Mouse (Mus musculus): ENCODE results near the gene Ing1. TPM values are rescaled to one million over a fixed set of nuclear protein-coding genes. Genes with fewer than 3 reads are reported as not detected.

Gene Ing1
- 36.7 and 40.3 TPM in 2 replicates for polyA plus RNA-seq (2014; fragmentation: Nextera tagmentation; extraction: Ambion mirVana)

DNA sequence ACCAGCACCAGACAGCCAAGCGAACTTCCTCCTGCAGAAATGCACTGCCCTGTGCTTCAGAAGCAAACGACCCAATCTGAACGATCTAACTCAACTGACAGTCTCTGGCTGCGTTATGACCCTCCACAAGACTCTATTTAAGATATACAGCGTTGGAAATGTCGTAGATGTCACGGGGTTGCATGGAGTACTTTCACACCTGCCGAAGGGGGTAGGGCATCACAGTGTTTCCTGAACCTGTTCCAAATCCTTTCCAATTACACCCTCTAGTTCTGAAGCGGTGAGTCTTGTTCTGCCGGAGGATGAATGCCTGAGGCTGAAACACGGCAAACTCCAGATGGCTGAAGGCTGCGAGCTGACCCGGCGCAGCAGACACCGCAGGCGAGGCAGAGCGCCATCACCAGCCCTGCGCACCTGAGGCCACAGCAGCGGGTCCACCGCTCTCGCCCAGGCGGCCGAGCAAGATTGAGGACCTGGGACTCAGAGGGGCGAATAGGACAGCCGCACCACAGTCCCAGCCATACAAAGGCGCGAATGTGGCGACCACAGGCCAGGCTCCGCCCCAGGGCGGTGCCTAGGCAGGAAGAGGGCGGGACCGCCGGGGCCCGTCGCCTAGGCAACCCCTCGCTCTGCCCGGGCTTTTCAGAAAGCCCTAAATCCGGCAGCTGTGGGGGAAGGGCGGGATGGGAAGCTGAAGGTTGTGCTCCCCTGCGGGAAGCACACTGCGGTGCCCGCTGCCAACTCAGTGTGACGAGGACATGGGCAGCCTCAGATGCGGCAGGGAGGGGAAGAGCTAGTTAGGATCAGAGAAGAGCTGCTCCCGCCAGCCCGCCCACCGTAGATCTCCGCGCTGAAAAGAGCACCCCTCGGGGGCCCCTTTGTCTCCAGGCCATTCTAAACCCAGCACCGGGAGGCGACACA, at the start of gene Ing1:
Ing1 (plus strand) TSS at position 773 of the 921 bp plus-strand sequence.
- Histone ChIP-seq H3K36me3 (ENCODE audit: control insufficient read depth, insufficient read depth, low read length) (no peaks in the 10 kb centered on the region), H3K4me1 (ENCODE audit: control insufficient read depth, insufficient read depth, low read length) (peaks cover 25% of the 10 kb centered on the region; the same call in 1 of the 2 replicates), H3K4me2 (replicated peaks; ENCODE audit: low read depth, low read length) (peak within 1 kb of the TSS; percentile 70), H3K27ac (ENCODE audit: low read length) (peak within 1 kb of the TSS; percentile 99), H3K27me3 (ENCODE audit: control insufficient read depth, insufficient read depth, low read length) (no peaks in the 10 kb centered on the region), H3K9me3 (ENCODE audit: control insufficient read depth, low read depth, low read length) (no peaks in the 10 kb centered on the region), H3K4me3 (ENCODE audit: low read depth, low read length) (peak within 1 kb of the TSS; percentile 87), H3K9ac (replicated peaks; ENCODE audit: low read depth, low read length) (peak within 1 kb of the TSS; percentile 98)
- WGBS = under 1% methylated on average over 52 of the region's 52 CpGs
- peak; percentile 74 for ATAC-seq (ENCODE audit: insufficient number of reproducible peaks, insufficient read depth, low FRiP score, low read depth)

DNA sequence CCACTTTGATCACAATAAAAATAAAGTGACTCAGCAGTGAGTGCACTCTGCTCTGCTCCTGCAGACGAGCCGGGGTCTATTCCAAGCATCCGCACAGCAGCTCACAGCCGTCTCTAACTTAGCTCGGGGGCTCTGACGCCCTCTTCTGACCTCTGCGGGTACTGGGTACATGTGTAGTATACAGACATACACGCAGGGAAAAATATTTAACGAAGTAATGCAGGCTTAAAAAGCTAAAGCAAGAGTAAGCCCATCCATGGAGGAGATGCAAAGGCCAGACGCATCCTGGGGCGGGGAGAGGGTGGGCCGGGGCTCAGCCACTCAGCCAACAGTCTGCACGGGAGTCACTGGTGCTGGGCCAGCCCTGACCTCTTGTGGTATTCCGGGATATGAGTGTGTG, 49.3 kb upstream of the Ing1 start:
- H3K36me3 ChIP-seq (ENCODE audit: control insufficient read depth, insufficient read depth, low read length) = peaks cover 66% of the 10 kb centered on the region
- ATAC-seq (ENCODE audit: insufficient number of reproducible peaks, insufficient read depth, low FRiP score, low read depth) = no peak
- no peaks in the 10 kb centered on the region for H3K9me3 ChIP-seq (ENCODE audit: control insufficient read depth, low read depth, low read length)
- H3K27me3 ChIP-seq (ENCODE audit: control insufficient read depth, insufficient read depth, low read length) = no peaks in the 10 kb centered on the region
- H3K4me1 ChIP-seq (ENCODE audit: control insufficient read depth, insufficient read depth, low read length) = no peaks in the 10 kb centered on the region
- no peak overlapping the region for H3K27ac ChIP-seq (ENCODE audit: low read length)
- no peak overlapping the region for H3K9ac ChIP-seq (replicated peaks; ENCODE audit: low read depth, low read length)
- 82% methylated on average over 14 of the region's 14 CpGs for WGBS
- no peak overlapping the region for H3K4me3 ChIP-seq (ENCODE audit: low read depth, low read length)
- H3K4me2 ChIP-seq (replicated peaks; ENCODE audit: low read depth, low read length) = no peak overlapping the region

DNA sequence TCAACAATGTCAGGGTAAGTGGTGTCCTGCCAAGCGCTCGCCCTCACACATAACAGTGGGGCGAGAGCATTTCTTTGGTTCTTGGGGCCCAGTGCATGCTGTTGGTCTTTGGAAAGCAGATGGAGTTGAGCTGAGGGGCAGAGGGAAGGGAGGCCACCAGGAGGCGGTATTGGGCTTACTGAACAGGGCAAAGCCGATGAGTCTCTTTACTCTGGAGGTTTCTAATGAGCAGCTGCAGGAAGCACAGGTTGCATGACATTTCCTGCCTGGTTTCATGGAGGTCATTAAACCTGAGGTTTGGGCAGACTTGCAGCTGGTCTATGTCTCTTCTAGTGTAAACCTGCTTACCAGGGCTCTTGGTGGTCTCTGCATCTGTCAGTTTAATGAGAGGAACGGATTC, 48.6 kb upstream of the Ing1 start:
- no peak overlapping the region for H3K27ac ChIP-seq (ENCODE audit: low read length)
- no peak overlapping the region for H3K9ac ChIP-seq (replicated peaks; ENCODE audit: low read depth, low read length)
- no peak overlapping the region for H3K4me3 ChIP-seq (ENCODE audit: low read depth, low read length)
- H3K27me3 ChIP-seq (ENCODE audit: control insufficient read depth, insufficient read depth, low read length) = no peaks in the 10 kb centered on the region
- H3K36me3 ChIP-seq (ENCODE audit: control insufficient read depth, insufficient read depth, low read length) = peaks cover 73% of the 10 kb centered on the region
- H3K4me1 ChIP-seq (ENCODE audit: control insufficient read depth, insufficient read depth, low read length) = no peaks in the 10 kb centered on the region
- H3K4me2 ChIP-seq (replicated peaks; ENCODE audit: low read depth, low read length) = no peak overlapping the region
- WGBS = 61% methylated on average over 6 of the region's 6 CpGs
- H3K9me3 ChIP-seq (ENCODE audit: control insufficient read depth, low read depth, low read length) = no peaks in the 10 kb centered on the region
- ATAC-seq (ENCODE audit: insufficient number of reproducible peaks, insufficient read depth, low FRiP score, low read depth) = no peak

DNA sequence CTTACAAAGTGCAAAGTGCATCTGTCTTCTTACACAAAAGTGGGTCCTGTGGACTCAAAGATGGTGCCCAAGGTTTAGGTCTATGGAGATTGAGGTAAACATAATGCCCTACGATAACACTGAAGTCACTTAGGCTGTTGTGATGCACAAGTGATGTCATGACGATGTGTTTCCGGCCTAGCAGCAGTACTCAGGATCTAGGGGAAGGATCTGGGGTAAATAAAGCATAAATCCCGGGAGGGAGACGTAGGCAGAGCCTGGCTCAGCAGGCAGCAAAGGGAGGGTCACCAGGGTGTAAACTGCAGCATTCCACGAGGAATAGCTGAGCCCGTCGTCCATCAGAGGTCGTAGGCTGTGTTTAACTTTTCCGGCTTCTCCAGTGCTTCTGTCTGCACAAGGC, 46.5 kb upstream of the Ing1 start:
- no peak overlapping the region for H3K4me2 ChIP-seq (replicated peaks; ENCODE audit: low read depth, low read length)

DNA sequence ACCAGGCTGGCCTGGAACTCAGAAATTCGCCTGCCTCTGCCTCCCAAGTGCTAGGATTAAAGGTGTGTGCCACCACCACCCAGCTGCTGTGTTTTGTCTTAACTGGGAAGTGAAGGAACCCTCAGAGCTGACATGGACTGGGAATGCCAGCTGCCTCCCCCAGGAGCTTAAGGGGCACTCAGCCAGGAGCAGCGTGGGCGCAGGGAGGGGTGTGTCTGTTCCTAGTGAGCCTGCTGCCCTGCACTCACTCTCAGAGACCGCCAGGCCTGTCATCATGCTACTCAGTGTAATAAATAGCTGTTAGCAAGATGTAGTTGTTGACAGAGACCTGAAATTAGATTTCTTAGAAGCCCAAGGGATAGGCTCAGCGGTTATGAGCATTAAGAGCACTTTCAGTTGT, 44.4 kb upstream of the Ing1 start:
- H3K9me3 ChIP-seq (ENCODE audit: control insufficient read depth, low read depth, low read length) = no peaks in the 10 kb centered on the region
- peaks cover 76% of the 10 kb centered on the region for H3K36me3 ChIP-seq (ENCODE audit: control insufficient read depth, insufficient read depth, low read length)
- no peak overlapping the region for H3K27ac ChIP-seq (ENCODE audit: low read length)
- no peak overlapping the region for H3K4me3 ChIP-seq (ENCODE audit: low read depth, low read length)
- no peak overlapping the region for H3K4me2 ChIP-seq (replicated peaks; ENCODE audit: low read depth, low read length)
- 88% methylated on average over 5 of the region's 5 CpGs for WGBS
- H3K4me1 ChIP-seq (ENCODE audit: control insufficient read depth, insufficient read depth, low read length) = no peaks in the 10 kb centered on the region
- no peak for ATAC-seq (ENCODE audit: insufficient number of reproducible peaks, insufficient read depth, low FRiP score, low read depth)
- no peak overlapping the region for H3K9ac ChIP-seq (replicated peaks; ENCODE audit: low read depth, low read length)
- no peaks in the 10 kb centered on the region for H3K27me3 ChIP-seq (ENCODE audit: control insufficient read depth, insufficient read depth, low read length)

More for the DNA sequence above, 46.5 kb upstream of the Ing1 start:
- WGBS = 64% methylated on average over 10 of the region's 10 CpGs
- Histone ChIP-seq H3K27me3 (ENCODE audit: control insufficient read depth, insufficient read depth, low read length) (no peaks in the 10 kb centered on the region), H3K36me3 (ENCODE audit: control insufficient read depth, insufficient read depth, low read length) (peaks cover 80% of the 10 kb centered on the region), H3K4me3 (ENCODE audit: low read depth, low read length) (no peak overlapping the region), H3K9me3 (ENCODE audit: control insufficient read depth, low read depth, low read length) (no peaks in the 10 kb centered on the region), H3K27ac (ENCODE audit: low read length) (no peak overlapping the region), H3K4me1 (ENCODE audit: control insufficient read depth, insufficient read depth, low read length) (no peaks in the 10 kb centered on the region), H3K9ac (replicated peaks; ENCODE audit: low read depth, low read length) (no peak overlapping the region)
- no peak for ATAC-seq (ENCODE audit: insufficient number of reproducible peaks, insufficient read depth, low FRiP score, low read depth)

DNA sequence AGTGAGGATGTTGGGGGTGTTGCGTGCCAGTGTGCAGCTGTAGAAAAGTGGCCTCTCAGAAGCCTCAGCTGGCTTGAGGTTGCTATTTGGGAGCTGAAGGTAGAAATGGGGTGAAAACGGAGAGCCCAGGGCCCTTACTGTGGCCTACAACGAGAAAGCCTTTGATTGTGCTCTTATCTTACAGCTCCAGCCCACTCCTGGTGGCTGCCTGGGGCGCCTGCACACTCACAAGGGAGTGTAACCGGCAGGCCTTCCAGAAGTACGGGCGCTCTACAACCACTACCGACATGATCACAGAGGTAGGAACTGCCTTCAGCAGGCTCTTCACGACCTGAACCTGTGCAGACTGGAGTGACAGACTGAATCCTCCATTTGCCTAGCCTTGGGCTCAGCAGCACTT, 42.7 kb upstream of the Ing1 start:
- Histone ChIP-seq H3K4me2 (replicated peaks; ENCODE audit: low read depth, low read length) (no peak overlapping the region), H3K9me3 (ENCODE audit: control insufficient read depth, low read depth, low read length) (no peaks in the 10 kb centered on the region), H3K4me1 (ENCODE audit: control insufficient read depth, insufficient read depth, low read length) (no peaks in the 10 kb centered on the region), H3K27ac (ENCODE audit: low read length) (no peak overlapping the region), H3K4me3 (ENCODE audit: low read depth, low read length) (no peak overlapping the region), H3K36me3 (ENCODE audit: control insufficient read depth, insufficient read depth, low read length) (peaks cover 75% of the 10 kb centered on the region), H3K27me3 (ENCODE audit: control insufficient read depth, insufficient read depth, low read length) (no peaks in the 10 kb centered on the region), H3K9ac (replicated peaks; ENCODE audit: low read depth, low read length) (no peak overlapping the region)
- ATAC-seq (ENCODE audit: insufficient number of reproducible peaks, insufficient read depth, low FRiP score, low read depth) = no peak
- WGBS = 93% methylated on average over 9 of the region's 9 CpGs

DNA sequence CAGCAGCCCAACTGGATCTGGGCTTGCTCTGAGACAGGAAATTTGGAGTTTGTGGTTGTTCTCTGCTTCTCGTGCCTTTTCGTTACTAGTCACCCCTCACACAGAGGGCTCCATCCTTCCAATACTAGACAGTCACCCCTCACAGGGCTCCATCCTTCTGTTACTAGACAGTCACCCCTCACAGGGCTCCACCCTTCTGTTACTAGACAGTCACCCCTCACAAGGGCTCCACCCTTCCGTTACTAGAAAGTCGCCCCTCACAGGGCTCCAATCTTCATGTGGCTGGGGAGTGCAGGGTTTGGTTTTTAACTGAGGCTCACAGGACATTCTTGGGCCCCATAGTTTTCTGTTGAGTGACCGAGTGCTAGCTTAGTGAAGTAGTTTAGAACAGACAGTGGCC, 42.1 kb upstream of the Ing1 start:
- no peaks in the 10 kb centered on the region for H3K27me3 ChIP-seq (ENCODE audit: control insufficient read depth, insufficient read depth, low read length)
- no peaks in the 10 kb centered on the region for H3K9me3 ChIP-seq (ENCODE audit: control insufficient read depth, low read depth, low read length)
- H3K9ac ChIP-seq (replicated peaks; ENCODE audit: low read depth, low read length) = no peak overlapping the region
- no peak overlapping the region for H3K27ac ChIP-seq (ENCODE audit: low read length)
- WGBS = 87% methylated on average over 5 of the region's 5 CpGs
- H3K4me3 ChIP-seq (ENCODE audit: low read depth, low read length) = no peak overlapping the region
- no peak for ATAC-seq (ENCODE audit: insufficient number of reproducible peaks, insufficient read depth, low FRiP score, low read depth)
- H3K4me1 ChIP-seq (ENCODE audit: control insufficient read depth, insufficient read depth, low read length) = no peaks in the 10 kb centered on the region
- peaks cover 76% of the 10 kb centered on the region for H3K36me3 ChIP-seq (ENCODE audit: control insufficient read depth, insufficient read depth, low read length)
- no peak overlapping the region for H3K4me2 ChIP-seq (replicated peaks; ENCODE audit: low read depth, low read length)

DNA sequence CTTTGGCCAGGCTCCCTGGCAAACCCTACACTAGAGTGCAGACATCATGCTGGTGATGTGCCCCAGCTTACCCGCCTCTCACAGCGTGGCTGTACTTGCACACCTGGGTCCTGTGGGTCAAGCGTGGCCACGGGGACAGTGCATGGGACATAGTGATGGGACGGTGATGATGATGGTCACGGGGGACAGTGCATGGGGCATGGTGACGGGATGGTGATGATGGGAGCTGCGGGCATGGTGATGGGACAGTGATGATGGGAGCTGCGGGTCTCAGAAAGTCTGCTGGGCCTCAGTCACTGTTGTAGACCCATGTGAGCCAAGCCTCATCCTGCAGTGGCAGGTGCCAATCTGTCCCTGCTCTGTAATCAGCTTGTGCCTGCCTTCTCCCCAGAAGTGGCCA, 39.1 kb upstream of the Ing1 start:
- no peak overlapping the region for H3K27ac ChIP-seq (ENCODE audit: low read length)
- H3K4me1 ChIP-seq (ENCODE audit: control insufficient read depth, insufficient read depth, low read length) = no peaks in the 10 kb centered on the region
- ATAC-seq (ENCODE audit: insufficient number of reproducible peaks, insufficient read depth, low FRiP score, low read depth) = no peak
- H3K4me3 ChIP-seq (ENCODE audit: low read depth, low read length) = no peak overlapping the region
- H3K9me3 ChIP-seq (ENCODE audit: control insufficient read depth, low read depth, low read length) = no peaks in the 10 kb centered on the region
- peaks cover 59% of the 10 kb centered on the region for H3K36me3 ChIP-seq (ENCODE audit: control insufficient read depth, insufficient read depth, low read length)
- H3K9ac ChIP-seq (replicated peaks; ENCODE audit: low read depth, low read length) = no peak overlapping the region
- H3K4me2 ChIP-seq (replicated peaks; ENCODE audit: low read depth, low read length) = no peak overlapping the region
- no peaks in the 10 kb centered on the region for H3K27me3 ChIP-seq (ENCODE audit: control insufficient read depth, insufficient read depth, low read length)
- 98% methylated on average over 9 of the region's 9 CpGs for WGBS
